Mouse (Mus musculus) erythroblast, adult 5-6 weeks (primary cell): ENCODE results near the gene Pgam5. TPM values are rescaled to one million over a fixed set of nuclear protein-coding genes. Genes with fewer than 3 reads are reported as not detected.

Experiments
- ATAC-seq: replicated peaks from 2 replicates; pipeline ENCODE4 v1.8.0; 2016; ENCODE audit warnings: moderate number of reproducible peaks, mild to moderate bottlenecking, moderate TSS enrichment, inconsistent platforms; ENCODE audit not compliant: poor library complexity, low FRiP score, severe bottlenecking
- total RNA-seq, 2 experiments: library from RNA; stranded (forward) in 1 of 2; stranded (reverse) in 1 of 2; fragments of 150-400 nt in 1 of 2; fragments of 200-764, 138-1000 nt in 1 of 2; gene quantifications; 2 replicates each; pipeline versions ENCODE4 v1.2.3 to v1.2.4; 2015 to 2017; ENCODE audit warnings: low replicate concordance in 2 of 2

Pgam5 gene
- total RNA-seq, 2 experiments from 2014 or later: 9.6 to 11.9 TPM

- no peak for ATAC-seq
These were observed 38.1 kb downstream of the Pgam5 start for GRCm38 (mm10) chr5:110231638-110232037.

GRCm38 (mm10) chr5:110230780-110231461 is 38.8 kb downstream of the Pgam5 start, which contains the start of gene Ankle2:
Gene Ankle2, plus strand, starts transcription at chr5:110231004.
- peak; percentile 94 for ATAC-seq

GRCm38 (mm10) chr5:110230401-110230779 is 39.3 kb downstream of the Pgam5 start:
- no peak; the same call in 1 of the 2 replicates for ATAC-seq

- ATAC-seq: no peak
These were observed 42.3 kb downstream of the Pgam5 start for GRCm38 (mm10) chr5:110227336-110227883.

GRCm38 (mm10) chr5:110225056-110225455 is 44.7 kb downstream of the Pgam5 start:
- ATAC-seq: no peak

- ATAC-seq: no peak
These were observed 47.0 kb downstream of the Pgam5 start for GRCm38 (mm10) chr5:110222757-110223156.

- no peak for ATAC-seq
These were observed 49.4 kb downstream of the Pgam5 start for GRCm38 (mm10) chr5:110220331-110220730.

- ATAC-seq: no peak
These were observed 52.9 kb downstream of the Pgam5 start for GRCm38 (mm10) chr5:110216780-110217179.

- no peak for ATAC-seq
These were observed 58.4 kb downstream of the Pgam5 start for GRCm38 (mm10) chr5:110211312-110211711.

Other genes starting within 250 kb of the Pgam5 start
- 8.6 TPM in 1 of 2 replicates, not detected in the other for gene Gm17655, start 197.4 kb downstream of the Pgam5 start, total RNA-seq (2015; ENCODE audit: low replicate concordance)
- 2.0 and 6.8 TPM in 2 replicates for gene Gm17655, start 197.4 kb downstream of the Pgam5 start, total RNA-seq (2017; ENCODE audit: low replicate concordance)
- not detected in 2 replicates for gene Gm35315, start 175.5 kb downstream of the Pgam5 start, total RNA-seq (2015; ENCODE audit: low replicate concordance)
- gene Gm35315, start 175.5 kb downstream of the Pgam5 start, total RNA-seq (2017; ENCODE audit: low replicate concordance): 0.17 and 1.4 TPM in 2 replicates
- not detected in 2 replicates for gene Plcxd1, start 169.9 kb downstream of the Pgam5 start, total RNA-seq (2015; ENCODE audit: low replicate concordance)
- gene Plcxd1, start 169.9 kb downstream of the Pgam5 start, total RNA-seq (2017; ENCODE audit: low replicate concordance): not detected in 2 replicates
- 1.5 TPM in 1 of 2 replicates, not detected in the other for gene Gtpbp6, start 161.7 kb downstream of the Pgam5 start, total RNA-seq (2015; ENCODE audit: low replicate concordance)
- gene Gtpbp6, start 161.7 kb downstream of the Pgam5 start, total RNA-seq (2017; ENCODE audit: low replicate concordance): 2.1 and 2.2 TPM in 2 replicates
- 1.5 and 4.0 TPM in 2 replicates for gene Zfp605, start 159.8 kb downstream of the Pgam5 start, total RNA-seq (2015; ENCODE audit: low replicate concordance)
- gene Zfp605, start 159.8 kb downstream of the Pgam5 start, total RNA-seq (2017; ENCODE audit: low replicate concordance): 1.1 and 1.5 TPM in 2 replicates
- 53.5 and 67.8 TPM in 2 replicates for gene Chfr, start 134.1 kb downstream of the Pgam5 start, total RNA-seq (2015; ENCODE audit: low replicate concordance)
- gene Chfr, start 134.1 kb downstream of the Pgam5 start, total RNA-seq (2017; ENCODE audit: low replicate concordance): 69.3 and 97.0 TPM in 2 replicates
- gene Golga3, start 93.2 kb downstream of the Pgam5 start, total RNA-seq (2015; ENCODE audit: low replicate concordance): 5.6 and 11.1 TPM in 2 replicates
- 18.4 and 19.8 TPM in 2 replicates for gene Golga3, start 93.2 kb downstream of the Pgam5 start, total RNA-seq (2017; ENCODE audit: low replicate concordance)
- gene Ankle2, start 38.9 kb downstream of the Pgam5 start, total RNA-seq (2015; ENCODE audit: low replicate concordance): 24.0 and 31.5 TPM in 2 replicates
- gene Ankle2, start 38.9 kb downstream of the Pgam5 start, total RNA-seq (2017; ENCODE audit: low replicate concordance): 25.6 and 41.6 TPM in 2 replicates
- 4.2 and 8.6 TPM in 2 replicates for gene Pxmp2, start 16.3 kb upstream of the Pgam5 start, total RNA-seq (2015; ENCODE audit: low replicate concordance)
- 0.94 and 3.6 TPM in 2 replicates for gene Pxmp2, start 16.3 kb upstream of the Pgam5 start, total RNA-seq (2017; ENCODE audit: low replicate concordance)
- gene Pole, start 16.4 kb upstream of the Pgam5 start, total RNA-seq (2015; ENCODE audit: low replicate concordance): 27.6 and 46.1 TPM in 2 replicates
- gene Pole, start 16.4 kb upstream of the Pgam5 start, total RNA-seq (2017; ENCODE audit: low replicate concordance): 24.4 and 25.5 TPM in 2 replicates
- not detected in 2 replicates for gene P2rx2, start 73.3 kb upstream of the Pgam5 start, total RNA-seq (2015; ENCODE audit: low replicate concordance)
- gene P2rx2, start 73.3 kb upstream of the Pgam5 start, total RNA-seq (2017; ENCODE audit: low replicate concordance): not detected in 2 replicates
- not detected in 2 replicates for gene Lrcol1, start 74.8 kb upstream of the Pgam5 start, total RNA-seq (2015; ENCODE audit: low replicate concordance)
- gene Lrcol1, start 74.8 kb upstream of the Pgam5 start, total RNA-seq (2017; ENCODE audit: low replicate concordance): not detected in 2 replicates
- gene Fbrsl1, start 178.6 kb upstream of the Pgam5 start, total RNA-seq (2015; ENCODE audit: low replicate concordance): 6.3 and 9.6 TPM in 2 replicates
- gene Fbrsl1, start 178.6 kb upstream of the Pgam5 start, total RNA-seq (2017; ENCODE audit: low replicate concordance): 4.9 and 7.9 TPM in 2 replicates